11 mouse cellular contexts compared by ENCODE assay signal in the genomic region with DNA sequence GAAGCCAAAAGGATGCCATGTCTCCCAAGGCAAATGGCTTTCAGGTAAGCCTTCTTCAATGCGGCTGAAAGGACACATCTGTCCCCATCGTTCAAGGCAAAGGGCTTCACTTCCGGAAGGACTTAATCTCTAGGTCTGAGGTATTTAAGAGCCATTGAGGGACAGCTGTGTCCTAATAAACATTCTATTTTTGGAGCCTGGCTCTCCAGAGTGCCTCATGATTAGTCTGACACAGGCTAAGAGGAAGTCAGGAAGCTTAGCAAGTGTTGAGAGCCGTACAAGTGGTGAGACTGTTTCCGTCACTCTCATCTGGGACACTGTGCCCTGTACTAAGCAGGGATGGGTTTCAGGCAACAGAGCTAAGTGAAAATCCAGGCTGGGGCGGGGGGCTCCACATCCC. TPM values are rescaled to one million over a fixed set of nuclear protein-coding genes. Genes with fewer than 3 reads are reported as not detected.
A peak's percentile ranks its signal among the peaks of the same experiment; 100 is the strongest.
DNase-seq lines count a peak whose midpoint lies in the region; ATAC-seq and TF ChIP-seq lines count a peak whose summit lies in the region.
"Had no signal": no experiment of that assay in that cellular context is flagged by ENCODE, and none has a peak within 500 bp of the region (broad histone marks: within the 10 kb centered on the region; RNA-seq: fewer than 3 reads in every experiment).

No protein-coding gene starts in this region.

- 81% methylated on average over 6 of the region's 6 CpGs for WGBS in liver, adult 2 months
- WGBS in liver, embryonic 12.5 days (ENCODE audit: insufficient replicate concordance) = 33% methylated on average over 6 of the region's 6 CpGs
- 29% methylated on average over 6 of the region's 6 CpGs for WGBS in heart, embryonic 10.5 days
- 49% methylated on average over 6 of the region's 6 CpGs for WGBS in limb, embryonic 14.5 days

- H3K36me3 ChIP-seq in liver, adult 2 months (ENCODE audit: control insufficient read depth, insufficient read depth, low read length) = no peaks in the 10 kb centered on the region
- H3K36me3 ChIP-seq in liver, embryonic 12.5 days = no peaks in the 10 kb centered on the region
- H3K36me3 ChIP-seq in heart, embryonic 10.5 days = no peaks in the 10 kb centered on the region
- no peaks in the 10 kb centered on the region for H3K36me3 ChIP-seq in limb, embryonic 14.5 days (ENCODE audit: control insufficient read depth, insufficient read depth, low read length)
- H3K36me3 ChIP-seq: hindbrain, embryonic 10.5 days had no signal

- ATAC-seq in liver, embryonic 12.5 days = no peak
- peak; percentile 79 for ATAC-seq in limb, embryonic 14.5 days (ENCODE audit: low FRiP score, low read depth)
- peak; percentile 61 for ATAC-seq in megakaryocyte progenitor cell, adult 5-6 weeks (replicated peaks; ENCODE audit: poor library complexity)

- H3K4me1 ChIP-seq in liver, adult 2 months (ENCODE audit: control insufficient read depth, insufficient read depth, low read length) = no peaks in the 10 kb centered on the region
- H3K4me1 ChIP-seq in liver, embryonic 12.5 days = no peaks in the 10 kb centered on the region
- peaks cover 22% of the 10 kb centered on the region for H3K4me1 ChIP-seq in heart, embryonic 10.5 days
- H3K4me1 ChIP-seq in limb, embryonic 14.5 days (ENCODE audit: control insufficient read depth, insufficient read depth, low read length) = 0 out of 2 replicates have a peak, but pooled peaks cover 3% of the 10 kb centered on the region
- H3K4me1 ChIP-seq: hindbrain, embryonic 10.5 days had no signal

- no peak overlapping the region for H3K9ac ChIP-seq in liver, adult 2 months (ENCODE audit: low read depth, low read length)
- no peak overlapping the region for H3K9ac ChIP-seq in liver, embryonic 12.5 days
- no peak overlapping the region for H3K9ac ChIP-seq in limb, embryonic 14.5 days (ENCODE audit: low read depth, low read length, severe bottlenecking)

- no peaks in the 10 kb centered on the region for H3K9me3 ChIP-seq in liver, embryonic 12.5 days (replicated peaks)
- no peaks in the 10 kb centered on the region for H3K9me3 ChIP-seq in heart, embryonic 10.5 days
- no peaks in the 10 kb centered on the region for H3K9me3 ChIP-seq in limb, embryonic 14.5 days (ENCODE audit: control insufficient read depth, low read length)
- H3K9me3 ChIP-seq: hindbrain, embryonic 10.5 days had no signal

- H3K4me3 ChIP-seq in liver, adult 2 months (ENCODE audit: insufficient read depth, low read depth, low read length) = no peak overlapping the region
- no peak overlapping the region for H3K4me3 ChIP-seq in liver, embryonic 12.5 days
- H3K4me3 ChIP-seq in heart, embryonic 10.5 days = no peak overlapping the region
- H3K4me3 ChIP-seq in limb, embryonic 14.5 days (replicated peaks; ENCODE audit: low read length) = no peak overlapping the region
- H3K4me3 ChIP-seq: hindbrain, embryonic 10.5 days had no signal

- TF ChIP-seq POLR2A in liver, adult 2 months (IDR thresholded peaks at IDR 0.05; ENCODE audit: extremely low read depth, insufficient read depth, low read length) = no peak
- no peak for TF ChIP-seq POLR2A in limb, embryonic 14.5 days (IDR thresholded peaks at IDR 0.05; ENCODE audit: borderline replicate concordance, extremely low read depth, insufficient read depth, insufficient read length)

- H3K79me2 ChIP-seq in liver, adult 2 months (ENCODE audit: control insufficient read depth, insufficient read depth, low read length) = no peaks in the 10 kb centered on the region

- H3K27ac ChIP-seq in liver, adult 2 months (replicated peaks; ENCODE audit: insufficient read depth, low read depth, low read length) = 0 out of 2 replicates have a peak overlapping the region, but pooled peaks have one; percentile 16
- no peak overlapping the region for H3K27ac ChIP-seq in liver, embryonic 12.5 days
- peak overlapping the region; percentile 78 for H3K27ac ChIP-seq in heart, embryonic 10.5 days
- H3K27ac ChIP-seq in limb, embryonic 14.5 days (replicated peaks; ENCODE audit: low read depth, low read length) = no peak overlapping the region
- H3K27ac ChIP-seq: hindbrain, embryonic 10.5 days had no signal

- no peak for TF ChIP-seq CTCF in liver, adult 2 months (IDR thresholded peaks at IDR 0.05; ENCODE audit: low read depth, low read length)

- H3K27me3 ChIP-seq in liver, adult 2 months (ENCODE audit: control insufficient read depth, insufficient read depth, low read length) = no peaks in the 10 kb centered on the region
- H3K27me3 ChIP-seq in liver, embryonic 12.5 days (replicated peaks) = no peaks in the 10 kb centered on the region
- H3K27me3 ChIP-seq in heart, embryonic 10.5 days (ENCODE audit: insufficient read depth, poor library complexity, severe bottlenecking) = no peaks in the 10 kb centered on the region
- no peaks in the 10 kb centered on the region for H3K27me3 ChIP-seq in limb, embryonic 14.5 days (ENCODE audit: control insufficient read depth, insufficient read depth, low read length)
- H3K27me3 ChIP-seq: CH12.LX had no signal

- DNase-seq in liver, adult 2 months (ENCODE audit: extremely low read depth, low read depth, low spot score) = peak; percentile 29
- DNase-seq in heart, embryonic 10.5 days (ENCODE audit: low spot score) = peak; percentile 86
- peak; percentile 44 for DNase-seq in limb, embryonic 14.5 days (ENCODE audit: low spot score)
- no peak for DNase-seq in right cerebral cortex, adult 18-20 months
- DNase-seq in adrenal gland, adult 8-10 months = no peak
- DNase-seq in B cell, adult 2 months = no peak
- DNase-seq: cerebellum, postnatal 36 days had no signal

- H3K4me2 ChIP-seq in liver, embryonic 12.5 days = no peak overlapping the region
- no peak overlapping the region for H3K4me2 ChIP-seq in limb, embryonic 14.5 days (replicated peaks; ENCODE audit: low read depth, low read length, severe bottlenecking)

RNA-seq across cellular contexts. Expression of gene Akap11, which starts 12.2 kb away (rescaled TPM):
- total RNA-seq in liver, adult 2 months (2014; rRNA removed) = 36.0 and 37.5 TPM in 2 replicates
- polyA plus RNA-seq in liver, adult 2 months (2012; rRNA removed) = 2.9 and 3.3 TPM in 2 replicates
- polyA plus RNA-seq in liver, embryonic 12.5 days (2016; fragmentation: Nextera tagmentation; extraction: Ambion mirVana) = 9.5 and 11.2 TPM in 2 replicates
- polyA plus RNA-seq in heart, embryonic 10.5 days (2016; fragmentation: Nextera tagmentation; extraction: Ambion mirVana) = 14.3 and 15.6 TPM in 2 replicates
- polyA plus RNA-seq in limb, embryonic 14.5 days (2012; rRNA removed) = 25.0 and 26.9 TPM in 2 replicates
- polyA plus RNA-seq in limb, embryonic 14.5 days (2014; fragmentation: Nextera tagmentation; extraction: Ambion mirVana) = 17.9 and 19.1 TPM in 2 replicates
- total RNA-seq in megakaryocyte progenitor cell, adult 5-6 weeks (2015) = 40.7 and 40.8 TPM in 2 replicates
- total RNA-seq in megakaryocyte progenitor cell, adult 5-6 weeks (2017) = 37.4 and 48.8 TPM in 2 replicates
- total RNA-seq in adrenal gland, adult 8-10 months (2022) = 10 to 100 TPM; 53.8 to 63.1 (median 59.4) TPM

Comparison
In these comparisons a context has a peak if more than half of its experiments do, and no peak if none do; other contexts are left out.
1. H3K27ac ChIP-seq: peak in liver, adult 2 months (single experiment) and heart, embryonic 10.5 days (single experiment); none in liver, embryonic 12.5 days (single experiment) and limb, embryonic 14.5 days (single experiment).
2. DNase-seq: peak in liver, adult 2 months (single experiment), heart, embryonic 10.5 days (single experiment) and limb, embryonic 14.5 days (single experiment); none in right cerebral cortex, adult 18-20 months (single experiment), adrenal gland, adult 8-10 months (single experiment) and B cell, adult 2 months (0 of 2).